Mouse (Mus musculus) v-Abl transformed pro-B cells (cell line): ENCODE results near the gene Capn1.

Source experiments
- in situ Hi-C, 2 experiments: fragments of 400-800 bp; cut with MboI; formaldehyde crosslinking; loops; one replicate each; pipeline ENCODE4 v1.15.1; 2025; ENCODE audit not compliant: unreplicated experiment in 2 of 2

The Capn1 gene

DNA sequence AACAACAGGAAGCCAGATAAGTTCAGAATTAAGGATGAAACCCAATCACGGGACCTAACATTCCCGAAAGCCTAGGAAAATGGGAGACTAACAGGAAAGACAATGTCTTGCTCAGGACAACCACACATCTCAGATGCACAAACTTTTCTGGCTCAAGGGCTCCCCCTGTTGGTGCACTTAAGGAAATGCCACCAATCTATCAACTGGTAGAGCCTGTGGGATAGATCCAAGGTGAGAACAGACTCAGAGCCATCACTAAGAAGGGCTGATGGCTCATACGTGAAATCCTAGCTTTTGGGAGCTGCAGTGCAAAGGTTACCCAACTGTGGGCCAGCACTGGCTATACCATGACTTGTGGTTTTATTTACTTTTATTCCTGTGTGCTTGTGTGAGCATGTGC is 59.0 kb downstream of the Capn1 start:
- in situ Hi-C loops, result loop anchor here (5.0 kb wide), 2 partner anchors 34 to 169 kb away; partner anchors contain the start of gene Cdc42ep2 (in 2 of the 2)

DNA sequence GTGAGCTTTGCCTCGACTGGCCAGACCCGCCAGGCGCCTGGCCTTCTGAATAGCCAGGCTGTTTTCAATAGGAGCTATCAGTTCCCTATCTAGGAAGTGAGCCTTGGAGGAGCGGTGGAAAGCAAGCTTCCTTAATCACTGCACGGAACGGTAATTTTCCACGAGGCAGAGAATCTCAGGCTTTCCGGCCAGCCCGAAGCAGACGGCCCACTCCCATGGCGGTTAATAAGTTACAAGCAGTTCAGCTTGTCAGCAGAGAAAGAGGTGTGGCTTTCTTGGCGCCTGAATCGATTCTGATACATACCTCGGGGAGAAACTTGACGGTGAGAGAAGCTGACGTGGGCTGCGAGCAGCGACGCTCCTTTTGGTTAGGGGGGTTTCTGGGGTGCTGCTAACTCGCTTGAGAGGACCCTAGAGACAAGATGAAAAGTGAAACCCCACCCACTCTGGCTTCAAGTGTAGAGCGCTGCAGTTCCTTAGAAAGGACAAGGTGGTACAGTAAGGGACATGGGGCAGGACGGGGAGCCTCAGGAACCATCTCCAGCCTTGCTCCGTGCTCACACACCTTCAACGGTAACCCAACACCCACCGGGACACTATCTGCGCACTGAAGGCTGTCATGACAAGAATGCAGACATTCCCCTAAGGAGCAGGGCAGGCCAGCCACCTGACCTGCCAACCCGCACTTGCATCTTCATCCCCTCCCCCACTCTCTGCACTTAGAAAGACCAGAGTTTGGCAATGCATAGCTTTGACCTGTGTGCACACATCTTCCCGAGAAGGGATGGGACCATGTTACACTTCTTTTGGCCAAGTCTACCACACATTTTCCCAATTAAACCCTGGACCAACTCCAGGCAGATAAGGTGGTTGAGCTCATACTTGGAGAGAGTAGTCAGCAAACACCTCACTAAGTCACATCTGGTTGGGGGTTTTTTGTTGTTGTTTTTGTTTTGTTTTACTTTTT is 59.7 kb downstream of the Capn1 start:
- in situ Hi-C loops, result loop anchor here (5.0 kb wide), 2 partner anchors 34 to 169 kb away; partner anchors contain the start of gene Cdc42ep2 (in 2 of the 2)

- in situ Hi-C loops, result loop anchor here (5.0 kb wide), 2 partner anchors 33 to 168 kb away; partner anchors contain the start of gene Cdc42ep2 (in 2 of the 2)
Measured at GRCm38 (mm10) chr19:5954936-5955335, 60.8 kb downstream of the Capn1 start.

- in situ Hi-C loops, result no loop called here
Measured at GRCm38 (mm10) chr19:5954031-5954710, 61.5 kb downstream of the Capn1 start.

GRCm38 (mm10) chr19:5953201-5953770 is 62.4 kb downstream of the Capn1 start:
- in situ Hi-C loops, result no loop called here

- in situ Hi-C loops, result no loop called here
Measured at GRCm38 (mm10) chr19:5952071-5952691, 63.5 kb downstream of the Capn1 start.

DNA sequence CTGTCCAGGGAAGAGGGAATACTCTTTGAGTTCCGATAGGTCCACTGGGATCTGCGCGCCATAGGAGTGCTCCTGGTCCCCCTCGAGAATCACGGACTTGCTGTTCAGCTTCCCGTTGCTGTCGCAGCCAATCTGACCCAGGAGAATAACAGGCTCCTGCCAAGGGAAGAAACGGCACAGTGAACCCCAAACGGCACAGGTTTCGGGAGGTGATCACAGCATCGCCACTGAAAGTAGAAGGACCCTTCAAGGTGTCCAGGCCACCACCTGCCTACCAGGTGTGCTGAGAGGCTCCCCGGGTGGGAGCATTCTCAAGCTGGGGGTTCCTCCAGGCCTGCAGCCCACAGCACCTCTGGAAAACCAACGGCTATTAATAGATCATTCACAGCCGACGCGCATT is 64.1 kb downstream of the Capn1 start:
- in situ Hi-C loops, result no loop called here

DNA sequence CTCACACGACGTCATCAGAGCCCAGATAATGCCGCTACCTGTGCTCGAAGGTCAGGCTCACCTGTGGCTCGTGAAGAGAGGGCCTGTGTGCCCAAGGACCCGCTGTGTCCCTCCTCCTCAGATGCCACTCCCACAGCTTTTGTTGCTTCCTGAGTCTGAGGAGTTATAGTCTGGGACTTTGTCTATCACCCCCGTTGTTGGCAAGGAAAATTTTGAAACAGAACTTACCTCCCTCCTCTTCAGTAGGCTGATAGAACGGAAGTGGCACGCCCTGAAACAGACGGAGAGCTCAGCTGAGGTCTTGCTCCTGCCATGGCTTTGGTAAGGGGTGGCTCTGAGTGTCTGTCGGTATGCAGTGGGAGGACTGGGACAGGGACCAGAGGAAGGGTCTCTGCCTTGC is 65.5 kb downstream of the Capn1 start:
- in situ Hi-C loops, result no loop called here

GRCm38 (mm10) chr19:5945891-5946290 is 69.8 kb downstream of the Capn1 start:
- in situ Hi-C loops, result no loop called here

GRCm38 (mm10) chr19:5945027-5945426 is 70.7 kb downstream of the Capn1 start:
- in situ Hi-C loops, result no loop called here

DNA sequence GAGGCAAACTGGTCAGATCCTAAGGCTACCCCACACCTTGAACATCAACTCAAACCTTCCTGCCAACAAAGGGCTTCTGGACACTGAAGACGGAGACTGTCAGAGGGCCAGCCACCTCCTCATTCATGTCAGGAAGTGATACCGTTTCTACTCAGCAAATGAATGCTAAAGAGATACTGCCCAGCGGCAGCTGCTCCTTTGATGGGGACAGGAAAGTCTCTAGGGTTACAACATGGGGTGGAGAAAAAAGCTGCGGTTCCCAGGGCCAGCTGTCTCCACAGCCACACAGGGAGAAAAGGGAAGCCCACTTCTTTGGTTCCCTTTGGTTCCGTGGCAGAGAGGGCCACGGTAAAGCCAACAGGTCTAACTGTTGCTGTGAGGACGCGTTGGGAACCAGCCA is 71.6 kb downstream of the Capn1 start:
- in situ Hi-C loops, result no loop called here

DNA sequence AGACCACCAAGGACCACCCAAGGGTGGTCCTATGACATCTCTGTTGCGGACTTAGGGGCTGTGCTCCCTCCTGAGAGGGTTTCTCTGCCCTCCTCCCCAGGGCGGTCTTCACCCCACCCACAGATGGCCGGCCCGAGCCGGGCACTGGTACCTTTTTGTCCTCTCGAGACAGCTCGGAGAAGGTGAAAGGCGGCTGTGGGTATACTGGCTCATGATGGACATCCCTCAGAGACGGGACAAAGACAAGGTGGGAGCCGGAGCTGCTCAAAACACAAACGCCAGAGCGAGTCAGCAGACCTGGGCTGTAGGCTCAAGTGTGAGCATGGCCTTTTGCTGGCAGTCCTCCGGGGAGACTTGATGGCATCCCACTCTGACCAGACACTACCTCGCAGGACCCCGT is 72.3 kb downstream of the Capn1 start:
- in situ Hi-C loops, result no loop called here

- in situ Hi-C loops, result no loop called here
Measured at GRCm38 (mm10) chr19:5942581-5942980, 73.1 kb downstream of the Capn1 start.

DNA sequence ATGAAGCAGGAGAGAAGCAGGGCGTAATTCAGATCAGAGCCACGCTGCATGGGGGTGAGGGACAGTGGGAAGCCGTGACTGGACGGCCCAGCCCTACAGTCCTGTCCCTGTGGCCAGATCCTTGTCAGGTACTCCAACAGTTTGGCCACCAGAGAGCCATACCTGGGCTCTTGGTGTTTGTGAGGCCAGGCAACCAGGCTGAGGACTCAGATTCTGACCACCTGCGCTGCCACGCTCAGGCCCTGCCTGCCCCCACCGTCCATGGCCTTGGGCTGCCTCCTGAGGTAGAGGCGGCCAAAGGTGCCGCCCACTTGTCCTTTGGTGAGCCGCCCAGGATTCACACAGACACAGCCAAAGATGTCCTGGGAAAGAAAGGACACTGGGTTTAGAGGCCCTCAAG is 75.0 kb downstream of the Capn1 start:
- in situ Hi-C loops, result no loop called here

DNA sequence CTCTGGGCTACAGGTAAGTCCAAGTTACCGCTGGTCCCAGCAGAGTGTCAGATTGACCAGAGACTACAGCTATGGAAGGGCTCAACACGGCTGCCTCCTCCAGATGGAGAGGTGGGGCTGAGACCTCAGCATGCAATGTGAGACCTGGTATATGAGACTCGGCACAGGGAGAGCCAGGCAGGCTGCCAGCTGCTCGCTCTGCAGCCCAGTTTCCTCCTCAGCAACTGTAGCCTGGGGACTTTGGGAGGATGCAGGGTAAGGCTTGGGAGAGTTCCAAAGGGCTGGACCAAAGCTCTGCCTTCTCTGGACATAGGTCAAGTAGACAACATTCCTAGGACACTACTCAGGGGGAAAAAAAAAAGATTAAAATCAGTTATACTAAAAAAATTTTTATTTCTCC is 75.5 kb downstream of the Capn1 start:
- in situ Hi-C loops, result no loop called here

- in situ Hi-C loops, result no loop called here
Measured at GRCm38 (mm10) chr19:5939715-5940114, 76.0 kb downstream of the Capn1 start.
